Mouse (Mus musculus): Measurements from ENCODE around the gene Mmab.
A peak's percentile ranks its signal among the peaks of the same experiment; 100 is the strongest.

Mmab gene

GRCm38 (mm10) chr5:114443566-114444367 is at the start of gene Mmab, which contains the start of gene Mvk:
Gene Mmab, minus strand, starts transcription at chr5:114444060.
Gene Mvk, plus strand, starts transcription at chr5:114444269.
- DNase-seq (ENCODE audit: low read depth in 1 of 2, low spot score in 2 of 2) = peak; percentile 93 to 96

- no peak for DNase-seq (ENCODE audit: low read depth in 1 of 2, low spot score in 2 of 2)
Measured at GRCm38 (mm10) chr5:114490241-114490640, 46.4 kb upstream of the Mmab start.

DNA sequence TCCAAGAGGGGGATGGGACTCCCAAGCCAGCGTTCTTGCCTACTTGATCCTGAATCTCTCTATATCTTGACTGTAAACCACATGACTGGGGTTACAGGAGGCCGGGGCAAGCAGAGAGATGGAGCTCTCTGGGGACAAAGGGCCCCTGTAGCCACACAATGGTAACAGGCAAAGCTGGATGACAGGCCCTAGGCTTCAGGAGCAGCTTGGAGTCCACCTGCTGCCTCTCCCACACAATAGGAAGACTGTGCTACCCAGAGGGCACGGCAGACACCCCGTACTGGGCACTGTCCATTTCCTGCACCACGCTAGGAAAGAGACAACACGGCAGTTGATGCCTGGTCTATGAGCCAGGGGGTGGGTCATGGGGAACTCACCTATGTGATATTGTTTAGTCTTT is 45.7 kb upstream of the Mmab start:
- DNase-seq (ENCODE audit: low read depth in 1 of 2, low spot score in 2 of 2) = no peak

- DNase-seq (ENCODE audit: low read depth in 1 of 2, low spot score in 2 of 2) = no peak
Measured at GRCm38 (mm10) chr5:114485685-114486084, 41.8 kb upstream of the Mmab start.

GRCm38 (mm10) chr5:114482587-114483011 is 38.7 kb upstream of the Mmab start:
- no peak for DNase-seq (ENCODE audit: low read depth in 1 of 2, low spot score in 2 of 2)

DNA sequence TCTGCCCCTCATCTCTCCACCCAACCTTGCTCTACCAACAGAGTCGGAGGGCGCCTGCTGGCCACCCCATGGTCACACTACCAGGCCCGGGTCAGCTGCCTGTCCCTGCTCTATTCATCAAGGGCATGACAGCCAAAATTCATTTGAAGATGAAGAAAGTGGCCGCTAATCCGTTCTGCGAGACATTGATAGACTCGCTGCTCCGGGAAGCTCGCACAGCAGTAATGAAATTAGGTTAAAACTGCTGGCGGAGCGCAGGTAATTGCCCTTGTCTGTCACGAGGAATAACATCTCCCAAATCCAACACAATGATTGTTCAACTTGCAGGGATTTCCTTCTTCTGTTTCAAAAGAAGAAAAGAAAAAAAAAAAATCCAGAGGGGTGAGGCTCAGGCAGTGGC is 34.4 kb upstream of the Mmab start:
- DNase-seq (ENCODE audit: low read depth in 1 of 2, low spot score in 2 of 2) = no peak

DNA sequence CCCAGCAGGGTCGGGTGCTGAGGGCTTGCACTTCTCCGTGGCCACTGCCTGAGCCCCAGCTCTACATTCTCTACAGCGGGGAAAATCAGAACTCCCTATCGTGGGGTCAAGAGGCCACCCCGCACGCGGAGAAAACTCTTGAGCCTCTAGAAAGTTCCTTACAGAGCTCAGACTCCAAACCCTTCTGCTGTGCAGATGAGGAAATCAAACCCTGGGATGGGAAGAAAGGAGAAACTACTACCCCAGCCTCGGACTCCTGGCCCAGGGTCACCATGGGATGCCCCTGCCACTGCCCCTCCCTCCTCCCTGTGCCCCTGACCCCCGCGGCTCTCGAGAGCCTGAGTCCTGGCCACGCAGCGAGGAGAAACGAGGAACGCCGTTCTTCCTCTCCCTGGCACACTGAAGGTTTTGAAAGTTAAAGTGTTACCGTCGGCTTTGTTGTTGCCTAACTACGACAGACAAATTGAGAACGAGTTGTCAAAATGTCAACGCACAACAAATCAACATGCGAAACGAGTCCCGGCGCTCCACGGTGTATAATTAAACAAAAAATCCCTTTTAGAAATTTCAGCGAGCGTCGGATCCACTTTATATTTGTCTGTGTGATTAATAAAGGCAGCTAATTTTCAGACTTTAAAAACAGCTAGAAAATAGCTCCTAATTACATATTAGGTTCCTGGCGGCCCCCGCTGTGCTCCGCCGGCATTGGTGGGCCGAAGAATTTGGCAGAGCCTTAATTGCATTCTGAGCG is 31.1 kb upstream of the Mmab start:
- DNase-seq (ENCODE audit: low read depth in 1 of 2, low spot score in 2 of 2) = no peak

DNA sequence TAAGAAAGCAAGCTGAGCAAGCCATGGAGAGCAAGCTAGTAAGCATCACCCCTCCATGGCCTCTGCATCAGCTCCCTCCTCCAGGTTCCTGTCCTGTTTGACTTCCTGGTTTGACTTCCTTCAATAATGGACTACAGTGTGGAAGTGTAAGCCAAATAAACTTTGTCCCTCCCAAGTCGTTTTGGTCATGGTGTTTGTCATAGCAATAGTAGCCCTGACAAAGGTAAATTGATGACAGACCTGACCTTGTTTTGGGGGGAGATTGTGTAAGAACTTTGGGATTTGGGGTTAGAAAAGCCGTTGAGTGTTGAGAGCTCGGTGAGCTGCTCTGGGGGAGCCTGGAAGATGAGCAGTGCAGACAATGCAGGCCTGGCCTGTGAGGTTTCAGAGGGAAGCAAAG is 26.5 kb upstream of the Mmab start:
- DNase-seq (ENCODE audit: low read depth in 1 of 2, low spot score in 2 of 2) = no peak

DNA sequence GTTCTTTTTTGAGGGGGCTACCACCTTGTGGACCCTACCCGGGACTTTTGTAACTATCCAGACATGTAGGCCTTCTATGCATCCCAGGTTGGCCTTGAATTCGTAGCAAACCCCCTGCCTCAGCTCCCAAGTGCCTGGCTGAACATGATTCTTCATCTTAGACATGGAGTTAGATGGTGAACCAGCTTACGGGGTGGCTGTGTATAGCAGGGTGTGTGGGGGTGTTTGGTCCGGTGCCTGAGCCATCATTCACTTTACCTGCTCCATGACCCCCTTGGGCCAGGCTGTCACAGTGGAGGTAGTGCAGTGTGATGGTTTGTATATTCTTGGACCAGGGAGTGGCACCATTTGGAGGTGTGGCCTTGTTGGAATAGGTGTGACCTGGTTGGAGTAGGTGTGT is 24.1 kb upstream of the Mmab start:
- DNase-seq (ENCODE audit: low read depth in 1 of 2, low spot score in 2 of 2) = no peak

- no peak for DNase-seq (ENCODE audit: low read depth in 1 of 2, low spot score in 2 of 2)
Measured at GRCm38 (mm10) chr5:114467430-114467829, 23.6 kb upstream of the Mmab start.

DNA sequence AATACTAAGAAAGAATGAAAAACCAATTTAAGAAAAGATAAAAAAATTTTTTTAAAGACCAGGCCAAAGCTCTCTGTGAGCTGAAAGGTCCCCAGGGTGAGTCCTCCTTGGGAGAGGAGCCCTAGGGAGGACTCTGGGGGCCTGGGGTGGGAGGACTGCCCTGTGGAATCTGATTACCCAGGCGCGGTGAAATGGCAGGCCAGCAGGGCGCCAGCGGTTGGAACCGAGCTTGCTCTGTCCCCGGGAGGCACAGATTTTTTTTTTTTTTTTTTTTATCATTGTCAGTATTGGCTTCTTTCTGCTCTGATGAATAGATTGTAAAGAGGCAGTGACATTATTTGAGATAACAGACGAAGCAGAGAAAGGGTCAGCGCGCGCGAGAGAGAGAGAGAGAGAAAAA is 23.2 kb upstream of the Mmab start:
- DNase-seq (ENCODE audit: low read depth in 1 of 2, low spot score in 2 of 2) = no peak

GRCm38 (mm10) chr5:114465641-114466040 is 21.8 kb upstream of the Mmab start:
- no peak for DNase-seq (ENCODE audit: low read depth in 1 of 2, low spot score in 2 of 2)

- DNase-seq (ENCODE audit: low read depth in 1 of 2, low spot score in 2 of 2) = no peak
Measured at GRCm38 (mm10) chr5:114464561-114464960, 20.7 kb upstream of the Mmab start.

GRCm38 (mm10) chr5:114462067-114463040 is 18.5 kb upstream of the Mmab start:
- DNase-seq (ENCODE audit: low read depth in 1 of 2, low spot score in 2 of 2) = no peak

- DNase-seq (ENCODE audit: low read depth in 1 of 2, low spot score in 2 of 2) = peak in 1 of 2 experiments; percentile 43
Measured at GRCm38 (mm10) chr5:114461238-114461637, 17.4 kb upstream of the Mmab start.

DNA sequence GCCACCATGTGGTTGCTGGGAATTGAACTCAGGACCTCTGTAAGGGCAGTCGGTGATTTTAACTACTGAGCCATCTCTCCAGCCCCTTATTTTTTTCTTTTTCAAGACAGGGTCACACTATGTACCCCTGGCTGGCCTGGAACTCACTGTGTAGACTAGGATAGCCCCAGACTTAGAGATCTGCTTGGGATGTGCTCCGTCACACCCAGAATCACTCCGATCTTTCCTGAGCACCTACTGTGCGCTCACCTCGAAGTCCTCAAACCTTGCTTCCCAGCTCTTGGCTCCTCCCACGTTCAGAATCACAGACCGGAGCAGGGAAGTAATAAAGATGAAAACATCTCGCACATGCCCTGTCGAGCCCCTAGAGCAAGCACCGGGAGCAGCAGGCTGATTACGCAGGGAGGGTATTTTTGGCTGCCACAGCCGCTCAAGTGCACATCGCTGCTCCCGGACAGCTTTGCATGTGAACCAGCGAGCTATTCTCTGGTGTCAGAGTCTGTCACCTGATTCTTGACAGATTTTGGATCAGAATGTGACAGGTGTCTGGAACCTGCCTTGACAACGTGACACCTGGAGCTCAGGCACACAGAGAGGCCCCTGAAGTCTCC is 13.2 kb upstream of the Mmab start:
- DNase-seq (ENCODE audit: low read depth in 1 of 2, low spot score in 2 of 2) = no peak

- no peak for DNase-seq (ENCODE audit: low read depth in 1 of 2, low spot score in 2 of 2)
Measured at GRCm38 (mm10) chr5:114456287-114456686, 12.4 kb upstream of the Mmab start.

DNA sequence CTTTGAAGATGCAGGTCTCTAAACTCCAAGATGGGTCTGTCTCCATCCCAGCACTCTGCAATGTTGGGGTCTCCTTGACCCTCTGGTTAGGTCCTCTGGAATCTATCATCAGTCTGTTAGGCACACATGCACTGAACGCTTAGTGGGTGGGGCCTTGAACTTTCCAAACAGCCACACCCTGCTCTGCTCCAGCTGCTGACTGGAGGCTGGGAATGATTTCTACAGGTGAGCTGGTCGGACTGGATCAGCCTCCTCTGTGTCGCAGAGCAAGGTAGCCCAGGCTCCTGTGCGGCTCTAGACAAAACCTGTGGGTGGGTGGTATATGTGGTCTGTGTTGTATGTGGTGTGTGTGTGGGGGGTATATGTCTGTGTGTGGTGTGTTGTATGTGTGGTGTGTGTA is 5.2 kb upstream of the Mmab start:
- DNase-seq (ENCODE audit: low read depth in 1 of 2, low spot score in 2 of 2) = no peak

DNA sequence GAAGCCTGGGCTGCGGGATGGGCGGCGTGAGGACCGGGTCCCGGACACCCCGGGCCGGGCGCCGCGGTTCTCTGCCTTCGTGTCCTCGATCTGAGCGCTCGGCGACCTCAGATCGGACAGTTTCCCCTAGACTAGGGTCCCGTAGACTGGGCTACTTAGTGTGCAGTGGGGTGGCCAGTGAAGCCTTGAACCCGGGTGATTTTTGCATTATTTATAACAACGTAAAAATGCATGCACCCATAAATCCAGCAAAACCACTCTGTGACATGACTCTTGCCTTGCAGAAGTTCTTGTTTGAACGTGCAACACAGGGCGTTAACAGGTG is 470 bp upstream of the Mmab start:
- no peak for DNase-seq (ENCODE audit: low read depth in 1 of 2, low spot score in 2 of 2)

GRCm38 (mm10) chr5:114435588-114435987 is 8.3 kb downstream of the Mmab start:
- no peak for DNase-seq (ENCODE audit: low read depth in 1 of 2, low spot score in 2 of 2)

DNA sequence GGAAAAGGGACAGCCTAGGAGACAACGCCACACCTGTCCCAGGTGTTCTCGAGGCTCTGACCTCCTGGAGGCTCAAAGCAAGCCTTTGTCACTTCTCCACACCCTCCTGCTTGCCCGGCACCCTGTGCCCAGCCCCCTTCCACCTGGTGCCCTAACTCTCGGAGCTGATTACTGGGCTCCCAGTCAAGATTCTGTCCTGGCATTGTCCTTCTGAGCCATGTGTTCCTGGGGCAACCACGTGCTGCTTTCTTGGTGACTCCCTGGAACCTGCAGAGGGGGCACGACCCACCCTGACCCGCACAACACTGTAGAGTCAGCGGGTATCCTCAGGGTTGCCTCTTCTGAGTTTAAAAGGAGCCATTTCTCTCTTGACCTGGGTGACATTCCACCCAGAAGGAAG is 9.5 kb downstream of the Mmab start:
- DNase-seq (ENCODE audit: low read depth in 1 of 2, low spot score in 2 of 2) = no peak
